Mouse (Mus musculus): Measurements from ENCODE around the gene Far1.

The Far1 gene

GRCm38 (mm10) chr7:113513286-113513962 lies at the start of gene Far1:
Far1 (plus strand) TSS chr7:113513834.
- peak; percentile 98 for DNase-seq (ENCODE audit: low spot score)

- DNase-seq (ENCODE audit: low spot score) = no peak
These were observed 45.3 kb upstream of the Far1 start for GRCm38 (mm10) chr7:113468345-113468744.

- no peak for DNase-seq (ENCODE audit: low spot score)
These were observed 43.0 kb upstream of the Far1 start for GRCm38 (mm10) chr7:113470671-113471070.

- no peak for DNase-seq (ENCODE audit: low spot score)
These were observed 42.0 kb upstream of the Far1 start for GRCm38 (mm10) chr7:113471653-113472052.

- no peak for DNase-seq (ENCODE audit: low spot score)
These were observed 17.8 kb upstream of the Far1 start for GRCm38 (mm10) chr7:113495792-113496191.

- peak; percentile 40 for DNase-seq (ENCODE audit: low spot score)
These were observed 15.2 kb upstream of the Far1 start for GRCm38 (mm10) chr7:113498413-113498812.

- DNase-seq (ENCODE audit: low spot score) = no peak
These were observed 13.8 kb upstream of the Far1 start for GRCm38 (mm10) chr7:113499821-113500220.

GRCm38 (mm10) chr7:113502453-113502852 lies 11.2 kb upstream of the Far1 start:
- DNase-seq (ENCODE audit: low spot score) = peak; percentile 41

GRCm38 (mm10) chr7:113505047-113505446 lies 8.6 kb upstream of the Far1 start:
- no peak for DNase-seq (ENCODE audit: low spot score)

- DNase-seq (ENCODE audit: low spot score) = no peak
These were observed 8.1 kb upstream of the Far1 start for GRCm38 (mm10) chr7:113505516-113506045.

- no peak for DNase-seq (ENCODE audit: low spot score)
These were observed 5.8 kb upstream of the Far1 start for GRCm38 (mm10) chr7:113507846-113508245.

- DNase-seq (ENCODE audit: low spot score) = no peak
These were observed 2.2 kb upstream of the Far1 start for GRCm38 (mm10) chr7:113511396-113511795.

GRCm38 (mm10) chr7:113512527-113513285 lies 928 bp upstream of the Far1 start:
- DNase-seq (ENCODE audit: low spot score) = peak; percentile 16

- peak; percentile 22 for DNase-seq (ENCODE audit: low spot score)
These were observed 472 bp downstream of the Far1 start for GRCm38 (mm10) chr7:113513963-113514649.

GRCm38 (mm10) chr7:113515831-113516230 lies 2.2 kb downstream of the Far1 start:
- no peak for DNase-seq (ENCODE audit: low spot score)

- DNase-seq (ENCODE audit: low spot score) = no peak
These were observed 4.8 kb downstream of the Far1 start for GRCm38 (mm10) chr7:113518419-113518818.

- no peak for DNase-seq (ENCODE audit: low spot score)
These were observed 5.3 kb downstream of the Far1 start for GRCm38 (mm10) chr7:113518961-113519360.

GRCm38 (mm10) chr7:113543158-113543557 lies 29.5 kb downstream of the Far1 start:
- no peak for DNase-seq (ENCODE audit: low spot score)

- no peak for DNase-seq (ENCODE audit: low spot score)
These were observed 38.3 kb downstream of the Far1 start for GRCm38 (mm10) chr7:113551742-113552463.

GRCm38 (mm10) chr7:113552508-113552907 lies 38.9 kb downstream of the Far1 start:
- no peak for DNase-seq (ENCODE audit: low spot score)

- no peak for DNase-seq (ENCODE audit: low spot score)
These were observed 42.5 kb downstream of the Far1 start for GRCm38 (mm10) chr7:113556138-113556537.

- no peak for DNase-seq (ENCODE audit: low spot score)
These were observed 53.3 kb downstream of the Far1 start for GRCm38 (mm10) chr7:113566892-113567291.

All from urinary bladder, postnatal 14 days (tissue).